Mouse (Mus musculus): ENCODE measurements around the gene Slc19a1. TPM values are rescaled to one million over a fixed set of nuclear protein-coding genes. Genes with fewer than 3 reads are reported as not detected.

Slc19a1 gene
- polyA plus RNA-seq, 1 experiment from 2014 or later: 21.1 TPM

DNA sequence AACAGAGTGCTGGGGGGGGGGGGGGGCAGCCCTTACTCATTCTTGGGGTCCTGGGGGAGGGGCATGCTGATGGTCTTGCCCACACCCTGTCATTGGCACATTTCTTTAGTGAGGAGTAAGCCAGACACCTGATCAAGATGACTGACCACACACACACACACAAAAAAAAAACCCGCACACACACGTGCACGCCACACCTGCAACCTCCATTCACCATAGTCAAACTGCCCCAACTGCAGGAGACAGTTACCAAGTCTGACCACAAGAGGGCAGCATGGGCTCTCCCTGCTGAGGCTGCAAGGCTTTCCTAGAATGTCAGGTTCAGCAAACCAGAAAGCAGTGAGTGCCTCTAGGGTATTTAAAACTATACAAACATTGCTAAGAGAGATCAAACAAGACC, 50.4 kb downstream of the Slc19a1 start:
- Histone ChIP-seq H3K9ac (ENCODE audit: low read length) (no peak overlapping the region), H3K4me1 (replicated peaks; ENCODE audit: control insufficient read depth, insufficient read depth, low read length) (no peaks in the 10 kb centered on the region), H3K27ac (ENCODE audit: low read length) (no peak overlapping the region), H3K4me3 (ENCODE audit: low read length) (no peak overlapping the region), H3K27me3 (ENCODE audit: control insufficient read depth, insufficient read depth, low read depth, low read length) (no peaks in the 10 kb centered on the region), H3K9me3 (ENCODE audit: control insufficient read depth, low read length) (no peaks in the 10 kb centered on the region), H3K4me2 (ENCODE audit: low read depth, low read length) (no peak overlapping the region), H3K36me3 (ENCODE audit: control insufficient read depth, insufficient read depth, low read length) (peaks cover 12% of the 10 kb centered on the region; the same call in 1 of the 2 replicates)
- WGBS: 18% methylated on average over 3 of the region's 3 CpGs
- peak; percentile 30; the same call in 1 of the 2 replicates for ATAC-seq (ENCODE audit: low read depth)

DNA sequence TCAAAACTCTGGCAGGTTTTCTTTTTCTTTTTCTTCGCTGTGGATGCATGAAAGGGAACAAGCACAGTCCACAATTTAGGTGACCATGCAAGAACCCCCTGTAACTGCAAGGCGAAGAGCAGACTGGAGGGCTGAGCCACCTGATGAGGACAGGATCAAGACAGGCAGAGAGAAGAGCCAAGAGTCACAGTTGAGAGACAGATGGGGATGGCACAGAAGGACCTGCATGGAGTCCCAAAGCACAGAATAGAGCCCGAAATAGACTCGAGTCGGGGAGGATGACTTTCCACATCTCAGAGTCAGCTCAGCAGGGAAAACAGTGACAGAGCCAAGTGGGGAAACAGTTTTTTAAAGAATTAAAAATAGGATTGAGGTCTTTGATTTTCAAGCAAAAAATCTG, 50.9 kb downstream of the Slc19a1 start:
- Histone ChIP-seq H3K36me3 (ENCODE audit: control insufficient read depth, insufficient read depth, low read length) (peaks cover 12% of the 10 kb centered on the region; the same call in 1 of the 2 replicates), H3K27ac (ENCODE audit: low read length) (no peak overlapping the region), H3K4me3 (ENCODE audit: low read length) (no peak overlapping the region), H3K27me3 (ENCODE audit: control insufficient read depth, insufficient read depth, low read depth, low read length) (no peaks in the 10 kb centered on the region), H3K9ac (ENCODE audit: low read length) (no peak overlapping the region), H3K4me1 (replicated peaks; ENCODE audit: control insufficient read depth, insufficient read depth, low read length) (no peaks in the 10 kb centered on the region), H3K9me3 (ENCODE audit: control insufficient read depth, low read length) (no peaks in the 10 kb centered on the region), H3K4me2 (ENCODE audit: low read depth, low read length) (no peak overlapping the region)
- WGBS: 52% methylated on average over 5 of the region's 5 CpGs
- no peak for ATAC-seq (ENCODE audit: low read depth)

- H3K36me3 ChIP-seq (ENCODE audit: control insufficient read depth, insufficient read depth, low read length): peaks cover 12% of the 10 kb centered on the region; the same call in 1 of the 2 replicates
- no peak overlapping the region for H3K9ac ChIP-seq (ENCODE audit: low read length)
- H3K4me2 ChIP-seq (ENCODE audit: low read depth, low read length): no peak overlapping the region
- WGBS: 27% methylated on average over 1 of the region's 1 CpGs
- no peak overlapping the region for H3K4me3 ChIP-seq (ENCODE audit: low read length)
- H3K9me3 ChIP-seq (ENCODE audit: control insufficient read depth, low read length): no peaks in the 10 kb centered on the region
- H3K27ac ChIP-seq (ENCODE audit: low read length): no peak overlapping the region
- no peak for ATAC-seq (ENCODE audit: low read depth)
- H3K27me3 ChIP-seq (ENCODE audit: control insufficient read depth, insufficient read depth, low read depth, low read length): no peaks in the 10 kb centered on the region
- H3K4me1 ChIP-seq (replicated peaks; ENCODE audit: control insufficient read depth, insufficient read depth, low read length): no peaks in the 10 kb centered on the region
Observed at GRCm38 (mm10) chr10:77084568-77084967, 52.5 kb downstream of the Slc19a1 start.

- H3K4me3 ChIP-seq (ENCODE audit: low read length): peak overlapping the region; percentile 1; the same call in 1 of the 2 replicates
Observed at GRCm38 (mm10) chr10:77089336-77089735, 57.3 kb downstream of the Slc19a1 start.

DNA sequence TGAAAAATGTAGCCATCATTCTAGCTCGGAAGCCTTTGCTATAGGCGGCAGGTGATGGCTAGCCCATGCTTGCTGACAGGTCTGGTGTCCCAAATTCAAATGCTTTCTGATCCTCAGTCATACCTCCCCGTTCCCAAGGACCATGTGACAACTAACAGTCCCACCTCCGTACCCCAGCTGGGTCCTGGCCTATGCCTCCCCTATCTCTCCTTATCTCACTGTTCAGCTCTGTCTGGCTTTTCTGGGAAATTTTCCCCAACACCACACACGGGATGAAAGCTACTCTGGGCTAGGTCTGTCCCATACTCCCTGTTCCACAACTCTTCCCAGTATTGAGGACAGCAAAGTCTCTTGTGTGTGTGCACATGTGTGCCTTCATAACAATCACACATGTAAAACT, 58.0 kb downstream of the Slc19a1 start:
- H3K9me3 ChIP-seq (ENCODE audit: control insufficient read depth, low read length): no peaks in the 10 kb centered on the region; the same call in 1 of the 2 replicates
- H3K9ac ChIP-seq (ENCODE audit: low read length): no peak overlapping the region
- H3K4me3 ChIP-seq (ENCODE audit: low read length): no peak overlapping the region
- H3K4me1 ChIP-seq (replicated peaks; ENCODE audit: control insufficient read depth, insufficient read depth, low read length): 0 out of 2 replicates have a peak, but pooled peaks cover 3% of the 10 kb centered on the region
- H3K27ac ChIP-seq (ENCODE audit: low read length): no peak overlapping the region
- WGBS: 60% methylated on average over 5 of the region's 5 CpGs
- peaks cover 12% of the 10 kb centered on the region for H3K36me3 ChIP-seq (ENCODE audit: control insufficient read depth, insufficient read depth, low read length)
- no peak overlapping the region for H3K4me2 ChIP-seq (ENCODE audit: low read depth, low read length)
- no peaks in the 10 kb centered on the region for H3K27me3 ChIP-seq (ENCODE audit: control insufficient read depth, insufficient read depth, low read depth, low read length)
- ATAC-seq (ENCODE audit: low read depth): 0 out of 2 replicates have a peak, but pooled peaks have one; percentile 8

More at GRCm38 (mm10) chr10:77089336-77089735, 57.3 kb downstream of the Slc19a1 start:
- ATAC-seq (ENCODE audit: low read depth): peak; percentile 74
- Histone ChIP-seq H3K27me3 (ENCODE audit: control insufficient read depth, insufficient read depth, low read depth, low read length) (no peaks in the 10 kb centered on the region), H3K4me1 (replicated peaks; ENCODE audit: control insufficient read depth, insufficient read depth, low read length) (0 out of 2 replicates have a peak, but pooled peaks cover 3% of the 10 kb centered on the region), H3K36me3 (ENCODE audit: control insufficient read depth, insufficient read depth, low read length) (peaks cover 9% of the 10 kb centered on the region), H3K4me2 (ENCODE audit: low read depth, low read length) (peak overlapping the region; percentile 21), H3K9me3 (ENCODE audit: control insufficient read depth, low read length) (no peaks in the 10 kb centered on the region; the same call in 1 of the 2 replicates), H3K9ac (ENCODE audit: low read length) (no peak overlapping the region; the same call in 1 of the 2 replicates), H3K27ac (ENCODE audit: low read length) (peak overlapping the region; percentile 45)
- 42% methylated on average over 8 of the region's 8 CpGs for WGBS

DNA sequence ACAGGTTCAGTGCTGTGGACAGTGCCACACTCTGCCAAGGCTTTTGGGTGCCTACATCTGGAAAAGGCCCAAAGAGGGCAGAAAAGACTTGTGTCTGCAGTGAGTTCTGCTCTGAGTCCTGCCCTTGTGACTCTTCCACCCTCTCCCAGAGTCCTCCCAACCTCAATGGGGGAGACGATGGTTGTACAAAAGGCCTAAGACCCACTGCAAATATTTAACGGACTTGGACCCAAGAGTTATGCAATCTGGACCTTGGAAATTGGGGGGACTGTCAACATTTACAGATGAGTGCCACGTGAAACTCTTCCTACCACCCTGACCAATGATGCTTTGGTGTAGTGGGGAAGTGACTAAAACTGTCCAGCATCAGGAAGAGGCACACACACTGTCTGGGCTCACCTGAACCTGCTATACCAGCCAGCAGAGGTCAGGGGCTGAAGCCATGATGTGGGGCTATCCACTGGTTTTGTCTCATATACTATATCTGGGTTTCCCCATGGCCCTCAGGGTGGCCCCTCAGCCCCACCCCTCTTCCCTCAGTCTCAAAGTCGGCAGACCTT, 59.6 kb downstream of the Slc19a1 start:
- Histone ChIP-seq H3K27ac (ENCODE audit: low read length) (no peak overlapping the region), H3K9me3 (ENCODE audit: control insufficient read depth, low read length) (no peaks in the 10 kb centered on the region; the same call in 1 of the 2 replicates), H3K4me2 (ENCODE audit: low read depth, low read length) (no peak overlapping the region), H3K36me3 (ENCODE audit: control insufficient read depth, insufficient read depth, low read length) (peaks cover 13% of the 10 kb centered on the region), H3K4me3 (ENCODE audit: low read length) (no peak overlapping the region), H3K27me3 (ENCODE audit: control insufficient read depth, insufficient read depth, low read depth, low read length) (no peaks in the 10 kb centered on the region), H3K4me1 (replicated peaks; ENCODE audit: control insufficient read depth, insufficient read depth, low read length) (0 out of 2 replicates have a peak, but pooled peaks cover 3% of the 10 kb centered on the region), H3K9ac (ENCODE audit: low read length) (no peak overlapping the region)
- 59% methylated on average over 4 of the region's 4 CpGs for WGBS
- ATAC-seq (ENCODE audit: low read depth): no peak

DNA sequence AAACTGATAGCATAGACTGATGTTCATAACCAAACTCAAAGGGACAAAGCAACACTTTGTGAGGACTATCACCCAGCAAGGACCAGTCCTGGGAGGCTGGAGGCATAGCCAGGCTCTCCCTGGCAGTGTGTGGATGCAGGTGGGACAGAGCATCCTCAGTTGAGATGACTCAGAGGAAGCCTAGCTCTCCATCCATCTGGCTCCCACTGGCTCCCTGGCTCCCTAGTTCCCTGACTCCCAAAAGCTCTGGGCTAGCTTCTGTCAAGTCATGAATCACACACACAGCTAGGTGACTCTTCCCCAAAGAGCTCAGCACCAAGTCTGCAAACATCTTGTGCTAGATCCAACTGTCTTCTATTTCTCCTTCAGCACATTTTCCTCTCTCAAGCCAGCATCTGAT, 61.8 kb downstream of the Slc19a1 start:
- ATAC-seq (ENCODE audit: low read depth): no peak
- peaks cover 17% of the 10 kb centered on the region for H3K4me1 ChIP-seq (replicated peaks; ENCODE audit: control insufficient read depth, insufficient read depth, low read length)

DNA sequence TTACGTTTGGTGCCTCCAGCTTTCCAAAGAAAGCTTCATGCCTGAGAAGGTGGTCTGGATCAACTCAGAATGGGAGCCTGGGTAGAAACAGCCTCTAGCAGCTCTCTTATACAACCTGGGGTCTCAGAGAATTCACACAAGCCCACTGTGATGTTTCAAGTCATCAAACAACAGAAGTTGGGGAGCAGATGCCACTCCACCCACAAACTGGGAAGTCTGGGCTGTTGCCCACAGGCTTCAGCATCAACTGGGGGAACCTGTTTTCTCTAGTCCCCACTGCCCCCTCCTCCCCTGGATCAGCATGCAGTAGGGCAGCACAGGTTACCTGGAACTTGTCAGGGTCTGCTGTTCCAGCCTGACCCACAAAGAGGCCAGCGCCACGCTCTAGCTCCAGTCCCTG, 63.6 kb downstream of the Slc19a1 start:
- H3K27ac ChIP-seq (ENCODE audit: low read length): no peak overlapping the region
- H3K27me3 ChIP-seq (ENCODE audit: control insufficient read depth, insufficient read depth, low read depth, low read length): no peaks in the 10 kb centered on the region
- WGBS: 88% methylated on average over 3 of the region's 3 CpGs
- H3K4me2 ChIP-seq (ENCODE audit: low read depth, low read length): no peak overlapping the region
- no peak overlapping the region for H3K4me3 ChIP-seq (ENCODE audit: low read length)
- H3K9me3 ChIP-seq (ENCODE audit: control insufficient read depth, low read length): no peaks in the 10 kb centered on the region; the same call in 1 of the 2 replicates
- ATAC-seq (ENCODE audit: low read depth): no peak
- peaks cover 13% of the 10 kb centered on the region for H3K4me1 ChIP-seq (replicated peaks; ENCODE audit: control insufficient read depth, insufficient read depth, low read length)
- H3K36me3 ChIP-seq (ENCODE audit: control insufficient read depth, insufficient read depth, low read length): peaks cover 7% of the 10 kb centered on the region
- no peak overlapping the region for H3K9ac ChIP-seq (ENCODE audit: low read length)

More for the DNA sequence above, 61.8 kb downstream of the Slc19a1 start:
- Histone ChIP-seq H3K36me3 (ENCODE audit: control insufficient read depth, insufficient read depth, low read length) (peaks cover 7% of the 10 kb centered on the region), H3K4me3 (ENCODE audit: low read length) (no peak overlapping the region), H3K27ac (ENCODE audit: low read length) (no peak overlapping the region), H3K4me2 (ENCODE audit: low read depth, low read length) (no peak overlapping the region), H3K9me3 (ENCODE audit: control insufficient read depth, low read length) (no peaks in the 10 kb centered on the region; the same call in 1 of the 2 replicates), H3K9ac (ENCODE audit: low read length) (no peak overlapping the region), H3K27me3 (ENCODE audit: control insufficient read depth, insufficient read depth, low read depth, low read length) (no peaks in the 10 kb centered on the region)

GRCm38 (mm10) chr10:77097006-77097889, 65.2 kb downstream of the Slc19a1 start:
- Histone ChIP-seq H3K27me3 (ENCODE audit: control insufficient read depth, insufficient read depth, low read depth, low read length) (no peaks in the 10 kb centered on the region), H3K9me3 (ENCODE audit: control insufficient read depth, low read length) (no peaks in the 10 kb centered on the region; the same call in none of the 2 replicates), H3K4me3 (ENCODE audit: low read length) (no peak overlapping the region), H3K4me1 (replicated peaks; ENCODE audit: control insufficient read depth, insufficient read depth, low read length) (peaks cover 13% of the 10 kb centered on the region), H3K4me2 (ENCODE audit: low read depth, low read length) (no peak overlapping the region), H3K9ac (ENCODE audit: low read length) (no peak overlapping the region), H3K27ac (ENCODE audit: low read length) (peak overlapping the region; percentile 68), H3K36me3 (ENCODE audit: control insufficient read depth, insufficient read depth, low read length) (peaks cover 7% of the 10 kb centered on the region)
- WGBS: 49% methylated on average over 12 of the region's 12 CpGs
- ATAC-seq (ENCODE audit: low read depth): peak; percentile 68

Data from lung, embryonic 16.5 days (tissue).